Mouse (Mus musculus) neural tube, embryonic 12.5 days (tissue): ENCODE measurements around the gene Slc35e3. TPM values are rescaled to one million over a fixed set of nuclear protein-coding genes. Genes with fewer than 3 reads are reported as not detected.
"Not testable (repeated sequence)": the region's sequence is repeated elsewhere in the genome, so short reads cannot be mapped to it uniquely, and the experiment has no call there.

Experiments
- ATAC-seq: fragments of 200-750 bp; cut with Nextera tagmentation; 2 replicates; pipeline ENCODE4 v1.8.0; 2017; ENCODE audit warnings: low read depth, mild to moderate bottlenecking, moderate TSS enrichment, moderate library complexity; ENCODE audit not compliant: low FRiP score
- H3K27ac ChIP-seq: fragments of 300-500 bp; sonication (generic); 2 replicates; pipeline ENCODE4 v1.5.1; 2016
- H3K27me3 ChIP-seq: fragments of 300-500 bp; sonication (generic); replicated peaks from 2 replicates; pipeline ENCODE4 v1.6.1; 2016; ENCODE audit warnings: mild to moderate bottlenecking
- H3K36me3 ChIP-seq: fragments of 300-500 bp; sonication (generic); 2 replicates; pipeline ENCODE4 v1.6.1; 2016; ENCODE audit warnings: mild to moderate bottlenecking
- H3K4me1 ChIP-seq: fragments of 300-500 bp; sonication (generic); 2 replicates; pipeline ENCODE4 v1.6.1; 2016
- H3K4me2 ChIP-seq: fragments of 300-500 bp; sonication (generic); replicated peaks from 2 replicates; pipeline ENCODE4 v1.6.1; 2016; ENCODE audit warnings: mild to moderate bottlenecking
- H3K4me3 ChIP-seq: fragments of 300-500 bp; sonication (generic); 2 replicates; pipeline ENCODE4 v1.5.1; 2016
- H3K9ac ChIP-seq: fragments of 300-500 bp; sonication (generic); 2 replicates; pipeline ENCODE4 v1.6.1; 2016; ENCODE audit warnings: mild to moderate bottlenecking
- H3K9me3 ChIP-seq: fragments of 300-500 bp; sonication (generic); 2 replicates; pipeline ENCODE4 v1.6.1; 2016; ENCODE audit warnings: mild to moderate bottlenecking
- WGBS: fragments of 180-500 bp; shearing (Covaris S2); methylation state at CpG from one replicate; pipeline ENCODE4 v1.1.7; 2016; 5-methylcytosine and 5-hydroxymethylcytosine counted together
- polyA plus RNA-seq: library from polyadenylated mRNA; unstranded; fragments of >200 nt; fragmentation: Nextera tagmentation; extraction: Ambion mirVana; gene quantifications from 2 replicates; pipeline ENCODE4 v1.2.1, GENCODE M21; 2016

The Slc35e3 gene
- polyA plus RNA-seq, 1 experiment from 2014 or later: 36.6 TPM

- Histone ChIP-seq H3K9ac (no peak overlapping the region), H3K4me3 (no peak overlapping the region), H3K27me3 (no peaks in the 10 kb centered on the region), H3K4me2 (no peak overlapping the region), H3K4me1 (no peaks in the 10 kb centered on the region), H3K36me3 (peaks cover 77% of the 10 kb centered on the region), H3K9me3 (no peaks in the 10 kb centered on the region), H3K27ac (no peak overlapping the region)
- ATAC-seq: no peak
- WGBS: 92% methylated on average over 11 of the region's 11 CpGs
Observed at GRCm38 (mm10) chr10:117765116-117765894, 19.1 kb upstream of the Slc35e3 start.

- Histone ChIP-seq H3K27me3 (no peaks in the 10 kb centered on the region), H3K4me2 (no peak overlapping the region), H3K4me1 (no peaks in the 10 kb centered on the region), H3K9ac (no peak overlapping the region), H3K4me3 (no peak overlapping the region), H3K9me3 (no peaks in the 10 kb centered on the region), H3K36me3 (peaks cover 78% of the 10 kb centered on the region), H3K27ac (no peak overlapping the region)
- WGBS: 92% methylated on average over 6 of the region's 6 CpGs
- ATAC-seq: no peak
Observed at GRCm38 (mm10) chr10:117764598-117764997, 18.4 kb upstream of the Slc35e3 start.

GRCm38 (mm10) chr10:117763588-117764190 lies 17.5 kb upstream of the Slc35e3 start:
- H3K36me3 ChIP-seq: peaks cover 84% of the 10 kb centered on the region

GRCm38 (mm10) chr10:117762966-117763365 lies 16.8 kb upstream of the Slc35e3 start:
- ATAC-seq: no peak
- no peak overlapping the region for H3K27ac ChIP-seq
- no peak overlapping the region for H3K9ac ChIP-seq
- H3K9me3 ChIP-seq: no peaks in the 10 kb centered on the region
- no peak overlapping the region for H3K4me3 ChIP-seq
- WGBS: 97% methylated on average over 12 of the region's 12 CpGs
- H3K36me3 ChIP-seq: peaks cover 85% of the 10 kb centered on the region
- no peaks in the 10 kb centered on the region for H3K4me1 ChIP-seq
- H3K4me2 ChIP-seq: no peak overlapping the region
- no peaks in the 10 kb centered on the region for H3K27me3 ChIP-seq

More at GRCm38 (mm10) chr10:117763588-117764190, 17.5 kb upstream of the Slc35e3 start:
- H3K4me2 ChIP-seq: no peak overlapping the region
- 97% methylated on average over 16 of the region's 16 CpGs for WGBS
- H3K9me3 ChIP-seq: no peaks in the 10 kb centered on the region
- no peak overlapping the region for H3K4me3 ChIP-seq
- H3K27ac ChIP-seq: no peak overlapping the region
- ATAC-seq: no peak
- H3K9ac ChIP-seq: no peak overlapping the region
- no peaks in the 10 kb centered on the region for H3K27me3 ChIP-seq
- no peaks in the 10 kb centered on the region for H3K4me1 ChIP-seq

- no peaks in the 10 kb centered on the region for H3K27me3 ChIP-seq
- no peak overlapping the region for H3K9ac ChIP-seq
- no peaks in the 10 kb centered on the region for H3K9me3 ChIP-seq
- no peak overlapping the region for H3K4me2 ChIP-seq
- peaks cover 86% of the 10 kb centered on the region for H3K36me3 ChIP-seq
- WGBS: 93% methylated on average over 2 of the region's 2 CpGs
- no peak overlapping the region for H3K27ac ChIP-seq
- no peaks in the 10 kb centered on the region for H3K4me1 ChIP-seq
- H3K4me3 ChIP-seq: no peak overlapping the region
- ATAC-seq: no peak
Observed at GRCm38 (mm10) chr10:117762281-117762830, 16.2 kb upstream of the Slc35e3 start.

- 93% methylated on average over 6 of the region's 6 CpGs for WGBS
- no peaks in the 10 kb centered on the region for H3K4me1 ChIP-seq
- no peaks in the 10 kb centered on the region for H3K9me3 ChIP-seq
Observed at GRCm38 (mm10) chr10:117761551-117761950, 15.4 kb upstream of the Slc35e3 start.

GRCm38 (mm10) chr10:117760831-117761335 lies 14.7 kb upstream of the Slc35e3 start:
- no peak for ATAC-seq
- H3K4me1 ChIP-seq: no peaks in the 10 kb centered on the region
- WGBS: 93% methylated on average over 9 of the region's 9 CpGs
- peaks cover 90% of the 10 kb centered on the region for H3K36me3 ChIP-seq
- no peak overlapping the region for H3K4me3 ChIP-seq
- no peak overlapping the region for H3K27ac ChIP-seq
- no peaks in the 10 kb centered on the region for H3K9me3 ChIP-seq
- no peaks in the 10 kb centered on the region for H3K27me3 ChIP-seq
- no peak overlapping the region for H3K4me2 ChIP-seq
- H3K9ac ChIP-seq: no peak overlapping the region

More at GRCm38 (mm10) chr10:117761551-117761950, 15.4 kb upstream of the Slc35e3 start:
- no peak overlapping the region for H3K27ac ChIP-seq
- H3K9ac ChIP-seq: no peak overlapping the region
- peaks cover 90% of the 10 kb centered on the region for H3K36me3 ChIP-seq
- no peak overlapping the region for H3K4me3 ChIP-seq
- no peak for ATAC-seq
- H3K27me3 ChIP-seq: no peaks in the 10 kb centered on the region
- no peak overlapping the region for H3K4me2 ChIP-seq

GRCm38 (mm10) chr10:117759844-117760630 lies 13.9 kb upstream of the Slc35e3 start:
- no peak overlapping the region for H3K27ac ChIP-seq
- ATAC-seq: no peak
- no peaks in the 10 kb centered on the region for H3K4me1 ChIP-seq
- no peak overlapping the region for H3K4me3 ChIP-seq
- no peak overlapping the region for H3K4me2 ChIP-seq
- no peaks in the 10 kb centered on the region for H3K9me3 ChIP-seq
- peaks cover 90% of the 10 kb centered on the region for H3K36me3 ChIP-seq
- H3K9ac ChIP-seq: no peak overlapping the region
- no peaks in the 10 kb centered on the region for H3K27me3 ChIP-seq
- WGBS: 94% methylated on average over 10 of the region's 10 CpGs

- Histone ChIP-seq H3K27ac (no peak overlapping the region), H3K4me2 (no peak overlapping the region), H3K4me1 (no peaks in the 10 kb centered on the region), H3K27me3 (no peaks in the 10 kb centered on the region), H3K9me3 (no peaks in the 10 kb centered on the region), H3K9ac (no peak overlapping the region), H3K36me3 (peaks cover 90% of the 10 kb centered on the region), H3K4me3 (no peak overlapping the region)
- 93% methylated on average over 18 of the region's 18 CpGs for WGBS
- no peak for ATAC-seq
Observed at GRCm38 (mm10) chr10:117758749-117759727, 12.9 kb upstream of the Slc35e3 start.

GRCm38 (mm10) chr10:117758344-117758743 lies 12.2 kb upstream of the Slc35e3 start:
- not testable (repeated sequence) for H3K27ac ChIP-seq, H3K4me1 ChIP-seq, H3K4me3 ChIP-seq, H3K9ac ChIP-seq, H3K4me2 ChIP-seq, H3K9me3 ChIP-seq, H3K27me3 ChIP-seq, ATAC-seq
- peaks cover 85% of the 10 kb centered on the region for H3K36me3 ChIP-seq
- 94% methylated on average over 3 of the region's 3 CpGs for WGBS

- ATAC-seq: no peak
- WGBS: 94% methylated on average over 7 of the region's 7 CpGs
- H3K4me1 ChIP-seq: no peaks in the 10 kb centered on the region
- H3K4me3 ChIP-seq: no peak overlapping the region
- H3K27ac ChIP-seq: no peak overlapping the region
- H3K9me3 ChIP-seq: no peaks in the 10 kb centered on the region
- H3K9ac ChIP-seq: no peak overlapping the region
- no peak overlapping the region for H3K4me2 ChIP-seq
- H3K27me3 ChIP-seq: no peaks in the 10 kb centered on the region
- H3K36me3 ChIP-seq: peaks cover 85% of the 10 kb centered on the region
Observed at GRCm38 (mm10) chr10:117757796-117758342, 11.7 kb upstream of the Slc35e3 start.
